Mouse (Mus musculus): Measurements from ENCODE around the gene Rilp. TPM values are rescaled to one million over a fixed set of nuclear protein-coding genes. Genes with fewer than 3 reads are reported as not detected.

Rilp gene
- 1.0 and 1.1 TPM in 2 replicates for polyA plus RNA-seq (2015; fragmentation: Nextera tagmentation; extraction: Ambion mirVana)

DNA sequence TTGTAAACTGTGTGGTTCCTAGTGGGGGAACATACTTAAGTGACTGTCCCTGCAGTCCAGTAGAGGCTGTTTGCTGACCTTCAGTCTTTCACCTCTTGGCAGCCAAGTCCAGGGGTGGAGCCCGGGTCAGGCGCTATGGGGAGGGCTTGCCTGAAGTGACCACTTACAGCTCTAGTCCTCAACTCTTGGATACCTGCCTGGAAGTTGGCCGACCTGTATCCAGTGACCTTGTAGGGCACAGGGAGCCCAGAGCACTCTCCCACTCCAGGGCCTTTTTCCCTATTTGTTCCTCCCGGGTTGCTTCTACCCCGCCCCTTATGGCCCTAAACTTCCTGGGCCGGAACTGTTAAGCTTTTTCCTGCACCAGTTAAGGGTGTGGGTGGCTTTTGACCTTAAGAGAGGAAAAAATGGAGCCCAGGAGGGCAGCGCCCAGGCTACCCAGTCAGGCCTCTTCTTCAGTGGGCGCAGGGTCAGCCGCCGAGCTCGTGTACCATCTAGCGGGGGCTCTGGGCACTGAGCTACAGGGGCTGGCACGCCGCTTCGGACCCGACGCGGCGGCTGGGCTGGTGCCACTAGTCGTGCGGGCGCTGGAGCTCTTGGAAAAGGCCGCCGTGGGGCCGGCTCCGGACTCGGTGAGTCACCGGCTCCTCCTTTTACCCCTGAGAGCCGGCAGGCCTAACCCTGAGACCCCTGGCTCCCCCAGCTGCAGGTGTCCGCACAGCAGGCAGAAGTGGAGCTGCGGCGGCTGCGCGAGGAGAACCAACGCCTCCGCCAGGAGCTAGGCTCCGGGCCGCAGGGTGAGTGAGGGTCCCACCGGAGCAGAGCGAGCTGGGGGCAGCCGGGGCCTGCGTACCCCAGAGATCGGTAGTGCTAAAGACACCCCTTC is at the start of gene Rilp:
TSS of gene Rilp (plus strand) at position 354 of the 886 bp plus-strand sequence.
- Histone ChIP-seq H3K9ac (peak within 1 kb of the TSS; percentile 44), H3K27me3 (replicated peaks) (no peaks in the 10 kb centered on the region), H3K27ac (peak within 1 kb of the TSS; percentile 88), H3K4me1 (peaks cover 25% of the 10 kb centered on the region), H3K9me3 (no peaks in the 10 kb centered on the region), H3K36me3 (peaks cover 33% of the 10 kb centered on the region), H3K4me2 (peak within 1 kb of the TSS; percentile 94), H3K4me3 (replicated peaks) (peak within 1 kb of the TSS; percentile 48)
- ATAC-seq (ENCODE audit: insufficient read depth, low FRiP score, low read depth), result peak; percentile 67
- 2% methylated on average over 43 of the region's 43 CpGs for WGBS

DNA sequence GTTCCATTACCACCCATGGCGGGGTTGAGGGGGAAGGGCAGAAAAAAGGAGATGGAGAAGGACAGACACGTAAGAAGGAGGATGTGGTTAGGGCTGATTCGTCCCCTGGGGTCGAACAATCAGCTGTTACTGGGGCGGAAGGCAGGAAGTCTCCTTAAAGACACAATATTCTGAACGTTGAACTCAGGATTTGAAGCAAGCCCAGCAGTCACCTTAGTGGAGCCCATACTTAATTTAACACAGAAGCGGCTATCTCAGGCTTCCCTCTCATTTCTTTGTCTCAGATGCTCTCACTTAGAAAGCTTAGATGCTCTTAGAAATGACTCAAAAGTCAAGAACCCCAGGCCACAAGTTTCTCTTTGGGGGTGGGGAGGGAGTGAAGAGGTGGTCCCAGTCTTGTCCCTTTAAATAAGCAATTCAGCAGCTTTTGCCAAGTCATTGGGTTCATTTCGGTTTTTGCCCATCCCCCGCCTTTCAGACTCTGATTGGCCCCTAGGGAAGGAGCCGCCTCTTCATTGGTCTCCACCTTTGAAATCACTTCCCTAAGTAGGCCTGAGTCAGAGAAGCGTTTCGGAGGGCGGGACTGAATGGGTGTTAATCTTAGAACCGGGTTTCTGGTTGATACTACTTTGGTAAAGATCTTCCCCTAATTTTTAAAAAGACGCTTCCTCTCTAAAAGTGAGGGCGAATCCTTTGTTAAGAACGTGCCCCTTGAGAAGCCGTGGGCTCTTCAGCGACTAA is 49.6 kb upstream of the Rilp start:
- Histone ChIP-seq H3K27me3 (replicated peaks) (no peaks in the 10 kb centered on the region), H3K9ac (peak overlapping the region; percentile 13; the same call in 1 of the 2 replicates), H3K9me3 (no peaks in the 10 kb centered on the region), H3K4me1 (peaks cover 33% of the 10 kb centered on the region), H3K4me2 (peak overlapping the region; percentile 72), H3K4me3 (replicated peaks) (peak overlapping the region; percentile 43), H3K36me3 (peaks cover 2% of the 10 kb centered on the region; the same call in 1 of the 2 replicates), H3K27ac (peak overlapping the region; percentile 98)
- ATAC-seq (ENCODE audit: insufficient read depth, low FRiP score, low read depth), result peak; percentile 47; the same call in 1 of the 2 replicates
- whole genome bisulfite sequencing, result 5% methylated on average over 19 of the region's 19 CpGs

DNA sequence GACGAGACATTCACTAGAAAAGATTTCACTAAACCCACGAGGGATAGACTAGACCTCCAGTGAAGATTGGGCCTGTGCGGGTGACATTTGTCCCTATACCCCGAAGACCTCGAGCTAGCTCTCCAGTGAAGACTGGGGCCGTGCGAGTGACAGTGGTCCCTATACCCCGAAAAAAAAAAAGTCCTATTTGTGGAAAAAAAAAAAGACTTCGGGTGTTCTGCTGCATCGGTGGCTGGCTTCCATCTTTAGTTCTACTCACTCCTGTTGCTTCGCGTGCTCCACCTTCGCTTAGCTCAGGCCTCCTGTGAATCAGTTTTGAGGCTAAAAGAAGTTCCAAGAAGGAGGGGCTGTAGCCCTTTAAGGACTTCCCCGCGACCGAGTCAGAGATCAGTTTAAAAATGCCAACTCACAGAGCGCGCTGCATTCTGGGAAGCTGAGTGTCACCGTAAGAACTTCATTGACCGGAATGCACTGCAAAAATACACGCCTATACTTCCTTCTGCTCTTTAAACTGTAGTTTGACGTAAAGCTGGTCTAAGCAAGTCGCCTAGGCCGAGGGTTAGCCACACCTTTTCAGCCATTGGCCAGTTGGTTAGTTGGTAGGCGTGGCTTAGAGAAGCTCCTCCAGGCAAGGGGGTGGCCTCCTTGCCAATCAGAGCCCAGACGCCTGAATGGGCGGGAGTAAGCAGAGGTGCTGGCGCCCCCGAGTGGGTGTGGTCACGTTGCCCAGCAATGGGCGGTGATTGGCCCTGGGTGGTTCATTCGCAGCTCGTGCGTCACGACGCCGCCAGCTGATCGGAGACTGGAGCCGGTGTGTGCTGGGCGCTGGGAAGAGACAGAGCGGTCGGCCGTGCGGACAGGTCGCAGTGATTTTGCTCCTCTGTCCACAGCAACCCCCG is 48.8 kb upstream of the Rilp start, which contains the start of gene Tlcd2:
TSS of gene Tlcd2 (plus strand) at position 872 of the 899 bp plus-strand sequence.
- Histone ChIP-seq H3K4me1 (peaks cover 32% of the 10 kb centered on the region), H3K9me3 (no peaks in the 10 kb centered on the region), H3K27me3 (replicated peaks) (no peaks in the 10 kb centered on the region), H3K27ac (peak within 1 kb of the TSS; percentile 98), H3K36me3 (peaks cover 10% of the 10 kb centered on the region; the same call in 1 of the 2 replicates), H3K9ac (peak within 1 kb of the TSS; percentile 48), H3K4me3 (replicated peaks) (peak within 1 kb of the TSS; percentile 83), H3K4me2 (peak within 1 kb of the TSS; percentile 98)
- whole genome bisulfite sequencing, result under 1% methylated on average over 46 of the region's 46 CpGs
- peak; percentile 92 for ATAC-seq (ENCODE audit: insufficient read depth, low FRiP score, low read depth)

DNA sequence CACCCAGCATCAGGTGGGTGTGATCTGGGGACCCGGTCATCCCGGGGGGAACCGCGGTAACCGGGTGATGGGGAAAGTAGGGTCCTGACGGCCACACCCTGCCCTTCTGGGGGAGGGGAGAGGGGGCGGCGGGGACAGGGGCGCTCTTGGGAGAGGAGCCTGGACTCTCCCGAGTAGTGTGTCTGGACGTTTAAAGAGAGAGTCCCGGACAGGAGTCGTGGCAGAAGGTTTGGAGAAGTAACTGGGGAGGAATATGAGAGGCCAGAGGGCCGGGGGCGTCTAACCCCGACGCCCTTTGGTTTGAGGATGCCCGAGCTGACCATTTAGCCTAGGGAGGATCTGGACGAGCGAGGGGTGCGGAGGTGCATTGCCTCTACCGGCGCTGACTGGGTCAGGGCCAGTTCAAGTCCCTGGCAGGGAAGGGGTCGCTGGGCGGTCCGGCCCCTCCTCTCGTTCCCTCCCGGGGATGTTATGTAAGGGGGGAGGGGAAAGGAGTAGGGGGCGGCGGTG is 48.1 kb upstream of the Rilp start:
- H3K36me3 ChIP-seq, result peaks cover 10% of the 10 kb centered on the region; the same call in 1 of the 2 replicates
- peaks cover 33% of the 10 kb centered on the region for H3K4me1 ChIP-seq
- peak overlapping the region; percentile 94 for H3K27ac ChIP-seq
- H3K27me3 ChIP-seq (replicated peaks), result no peaks in the 10 kb centered on the region
- H3K4me3 ChIP-seq (replicated peaks), result peak overlapping the region; percentile 83
- H3K4me2 ChIP-seq, result peak overlapping the region; percentile 98
- peak overlapping the region; percentile 48 for H3K9ac ChIP-seq
- no peaks in the 10 kb centered on the region for H3K9me3 ChIP-seq
- WGBS, result under 1% methylated on average over 29 of the region's 30 CpGs
- ATAC-seq (ENCODE audit: insufficient read depth, low FRiP score, low read depth), result no peak

DNA sequence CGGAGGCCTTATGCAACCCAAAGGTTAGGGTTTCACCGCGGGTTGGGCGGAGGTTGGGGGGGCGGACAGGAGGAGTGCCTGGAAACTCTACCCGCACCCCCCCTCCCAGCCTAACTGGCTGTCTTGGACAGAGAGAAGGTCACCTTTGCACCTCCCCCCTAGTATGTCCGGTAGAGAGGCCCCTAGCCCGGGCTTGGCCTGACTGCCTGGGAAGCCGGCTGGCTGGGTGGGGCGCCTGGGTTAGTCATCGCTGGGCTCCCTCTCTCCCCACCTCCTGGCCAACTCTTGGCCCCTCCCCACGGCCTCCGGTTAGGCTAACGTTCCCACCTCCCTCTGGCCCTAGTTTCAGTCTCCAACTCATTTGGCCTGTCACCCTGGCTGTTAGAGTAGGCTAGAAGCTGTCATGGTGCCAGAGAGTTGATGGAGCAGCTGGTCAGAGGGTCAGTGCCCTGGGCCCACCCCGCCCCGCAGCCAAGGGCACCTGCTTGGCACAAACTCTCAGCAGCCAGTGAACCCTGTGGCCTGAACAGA is 47.6 kb upstream of the Rilp start:
- WGBS, result 2% methylated on average over 16 of the region's 16 CpGs
- peak; percentile 14; the same call in 1 of the 2 replicates for ATAC-seq (ENCODE audit: insufficient read depth, low FRiP score, low read depth)
- Histone ChIP-seq H3K9ac (peak overlapping the region; percentile 48), H3K4me3 (replicated peaks) (peak overlapping the region; percentile 83), H3K4me2 (peak overlapping the region; percentile 98), H3K27me3 (replicated peaks) (no peaks in the 10 kb centered on the region), H3K27ac (peak overlapping the region; percentile 94), H3K9me3 (no peaks in the 10 kb centered on the region), H3K4me1 (peaks cover 37% of the 10 kb centered on the region), H3K36me3 (peaks cover 10% of the 10 kb centered on the region; the same call in 1 of the 2 replicates)

DNA sequence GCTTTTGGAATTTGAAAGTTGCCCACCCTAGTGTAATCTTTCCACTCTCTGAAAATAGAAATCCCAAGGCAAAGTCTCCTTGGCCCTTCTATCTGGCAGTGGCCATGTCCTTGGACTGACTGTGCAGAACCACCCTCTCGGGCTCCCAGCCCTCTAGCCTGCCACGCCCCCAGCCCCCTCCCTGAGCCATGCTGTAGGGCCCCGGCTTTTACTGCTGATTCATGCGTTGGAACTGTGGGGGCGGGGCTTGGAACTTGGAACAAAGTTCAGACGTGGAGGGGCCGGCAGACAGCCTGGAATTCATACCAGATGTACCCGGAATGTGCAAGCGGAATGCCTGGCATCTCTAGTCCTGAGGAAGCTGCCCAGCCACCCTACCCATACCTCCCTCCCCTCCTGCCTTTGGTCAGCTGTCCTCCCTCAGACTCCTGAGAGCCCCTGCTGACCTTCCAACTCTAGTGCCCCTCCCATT is 47.0 kb upstream of the Rilp start:
- peak; percentile 64 for ATAC-seq (ENCODE audit: insufficient read depth, low FRiP score, low read depth)
- H3K4me2 ChIP-seq, result peak overlapping the region; percentile 98

DNA sequence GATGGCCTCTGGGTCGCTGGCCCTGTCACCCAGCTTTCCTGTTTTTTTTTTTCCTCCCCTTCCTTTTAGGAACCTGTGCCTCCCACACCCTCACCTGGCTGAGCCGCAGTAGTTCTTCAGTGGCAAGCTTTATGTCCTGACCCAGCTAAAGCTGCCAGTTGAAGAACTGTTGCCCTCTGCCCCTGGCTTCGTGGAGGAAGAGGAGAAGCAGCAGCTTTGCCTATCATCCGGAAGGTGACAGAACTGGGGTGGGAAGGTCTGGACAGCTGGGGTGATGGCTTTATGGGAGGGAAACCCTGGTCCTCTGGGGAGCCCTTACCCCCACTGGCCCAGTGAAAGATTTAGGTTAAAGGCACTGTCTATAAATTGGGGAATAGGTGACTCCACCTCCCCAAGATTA is 46.3 kb upstream of the Rilp start:
- H3K9ac ChIP-seq, result no peak overlapping the region
- ATAC-seq (ENCODE audit: insufficient read depth, low FRiP score, low read depth), result no peak
- peak overlapping the region; percentile 98 for H3K4me2 ChIP-seq
- no peaks in the 10 kb centered on the region for H3K9me3 ChIP-seq
- H3K27ac ChIP-seq, result peak overlapping the region; percentile 94
- H3K27me3 ChIP-seq (replicated peaks), result no peaks in the 10 kb centered on the region
- H3K4me3 ChIP-seq (replicated peaks), result peak overlapping the region; percentile 83
- peaks cover 43% of the 10 kb centered on the region for H3K4me1 ChIP-seq
- peaks cover 10% of the 10 kb centered on the region; the same call in 1 of the 2 replicates for H3K36me3 ChIP-seq
- 65% methylated on average over 4 of the region's 4 CpGs for WGBS

More for the DNA sequence above, 47.0 kb upstream of the Rilp start:
- Histone ChIP-seq H3K9me3 (no peaks in the 10 kb centered on the region), H3K9ac (peak overlapping the region; percentile 48; the same call in 1 of the 2 replicates), H3K4me3 (replicated peaks) (peak overlapping the region; percentile 83), H3K27me3 (replicated peaks) (no peaks in the 10 kb centered on the region), H3K27ac (peak overlapping the region; percentile 94), H3K36me3 (peaks cover 10% of the 10 kb centered on the region; the same call in 1 of the 2 replicates), H3K4me1 (peaks cover 37% of the 10 kb centered on the region)
- 3% methylated on average over 9 of the region's 9 CpGs for WGBS

DNA sequence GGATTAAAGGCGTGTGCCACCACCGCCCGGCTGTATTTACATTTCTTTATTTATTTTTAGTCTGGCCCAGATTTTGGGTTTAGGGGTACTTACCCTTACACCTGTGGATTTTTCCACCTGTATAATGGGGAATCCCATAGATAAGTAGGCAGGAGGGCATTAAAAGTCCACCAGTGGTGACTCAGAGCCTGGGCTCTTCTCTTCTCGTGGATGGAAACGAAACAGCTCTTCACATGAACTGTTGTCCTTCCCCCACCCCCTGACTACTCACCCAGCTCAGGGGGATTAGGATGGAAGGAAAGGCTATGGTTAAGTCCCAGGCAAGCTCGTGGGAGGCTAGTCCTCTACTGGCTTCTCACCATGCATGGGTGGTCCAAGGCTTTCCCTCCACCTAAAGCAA is 45.5 kb upstream of the Rilp start:
- 88% methylated on average over 6 of the region's 6 CpGs for WGBS
- Histone ChIP-seq H3K4me2 (no peak overlapping the region), H3K9me3 (no peaks in the 10 kb centered on the region), H3K4me3 (replicated peaks) (no peak overlapping the region), H3K36me3 (peaks cover 10% of the 10 kb centered on the region; the same call in 1 of the 2 replicates), H3K27ac (no peak overlapping the region), H3K9ac (no peak overlapping the region), H3K4me1 (peaks cover 42% of the 10 kb centered on the region), H3K27me3 (replicated peaks) (no peaks in the 10 kb centered on the region)
- no peak for ATAC-seq (ENCODE audit: insufficient read depth, low FRiP score, low read depth)

DNA sequence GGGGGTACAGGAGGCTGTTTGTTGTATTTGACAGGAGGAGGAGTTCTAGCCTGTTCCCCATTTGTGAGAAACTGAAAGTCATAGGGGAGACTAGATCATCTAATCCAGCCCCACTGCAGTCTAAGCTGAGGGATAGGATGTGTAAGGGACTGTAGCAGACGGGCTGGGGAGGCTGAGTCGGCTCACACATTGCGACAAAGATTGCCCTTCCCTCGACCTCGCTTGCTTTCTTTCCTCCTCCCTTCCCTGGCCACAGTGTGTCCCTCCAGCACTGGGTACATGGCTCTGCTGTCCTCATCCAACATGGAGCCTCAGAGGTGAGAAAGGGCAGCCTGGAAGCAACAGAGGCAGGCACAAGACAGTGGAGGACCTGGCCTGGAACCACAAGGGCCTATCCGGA is 44.8 kb upstream of the Rilp start:
- WGBS, result 88% methylated on average over 6 of the region's 6 CpGs

DNA sequence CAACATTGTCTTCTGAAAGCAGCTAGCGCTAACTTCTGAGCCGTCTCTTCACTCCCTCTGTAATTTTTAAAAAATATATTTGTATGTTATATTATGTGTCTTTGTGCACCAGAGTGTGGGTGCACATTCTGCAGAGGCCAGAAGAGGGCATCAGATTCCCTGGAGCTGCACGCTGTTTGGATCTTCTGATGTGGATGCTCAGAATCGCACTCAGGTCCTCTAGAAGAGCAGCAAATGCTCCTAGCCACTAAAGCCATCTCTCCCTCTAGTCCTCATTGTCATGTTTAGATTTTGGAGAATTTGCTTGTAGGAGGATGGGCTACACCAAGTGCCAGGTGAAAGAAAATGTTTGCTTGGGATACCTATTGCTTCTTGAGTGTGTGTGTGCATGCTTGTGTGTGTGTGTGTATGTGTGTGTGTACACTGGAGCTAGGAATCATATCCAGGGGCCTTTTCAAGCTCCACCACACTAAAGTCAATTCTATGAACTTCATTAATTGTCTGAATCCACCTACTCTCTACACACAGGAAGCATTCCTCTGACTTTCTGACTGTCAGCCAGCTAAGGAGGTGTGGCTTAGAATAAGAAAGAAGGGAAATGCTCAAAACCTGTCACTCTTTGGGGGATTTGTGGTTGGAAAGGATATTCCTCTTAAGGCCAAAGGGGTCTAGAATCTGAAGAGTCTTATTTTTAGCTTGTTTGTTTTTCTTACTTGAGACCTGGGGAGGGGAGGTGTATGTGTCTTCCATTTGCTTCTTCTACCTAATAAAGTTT is 43.0 kb upstream of the Rilp start:
- H3K4me3 ChIP-seq (replicated peaks), result no peak overlapping the region
- peaks cover 33% of the 10 kb centered on the region for H3K4me1 ChIP-seq
- peaks cover 10% of the 10 kb centered on the region; the same call in 1 of the 2 replicates for H3K36me3 ChIP-seq
- WGBS, result 97% methylated on average over 4 of the region's 4 CpGs
- no peak overlapping the region for H3K27ac ChIP-seq
- no peak for ATAC-seq (ENCODE audit: insufficient read depth, low FRiP score, low read depth)
- no peak overlapping the region for H3K9ac ChIP-seq
- no peaks in the 10 kb centered on the region for H3K9me3 ChIP-seq
- H3K27me3 ChIP-seq (replicated peaks), result no peaks in the 10 kb centered on the region
- H3K4me2 ChIP-seq, result no peak overlapping the region; the same call in 1 of the 2 replicates

More for the DNA sequence above, 44.8 kb upstream of the Rilp start:
- Histone ChIP-seq H3K27me3 (replicated peaks) (no peaks in the 10 kb centered on the region), H3K27ac (no peak overlapping the region), H3K4me3 (replicated peaks) (no peak overlapping the region), H3K36me3 (peaks cover 10% of the 10 kb centered on the region; the same call in 1 of the 2 replicates), H3K9ac (no peak overlapping the region), H3K9me3 (no peaks in the 10 kb centered on the region), H3K4me1 (peaks cover 36% of the 10 kb centered on the region), H3K4me2 (no peak overlapping the region)
- ATAC-seq (ENCODE audit: insufficient read depth, low FRiP score, low read depth), result no peak
